Mouse (Mus musculus): ENCODE data around the gene Rgs7bp. TPM values are rescaled to one million over a fixed set of nuclear protein-coding genes. Genes with fewer than 3 reads are reported as not detected.

The Rgs7bp gene
- total and polyA plus RNA-seq, 2 experiments from 2014 or later, result 11.6 to 18.5 TPM

- Histone ChIP-seq H3K9ac (replicated peaks; ENCODE audit: low read length) (no peak overlapping the region), H3K27me3 (ENCODE audit: insufficient read depth, low read length) (no peaks in the 10 kb centered on the region), H3K27ac (no peak overlapping the region), H3K36me3 (ENCODE audit: insufficient read depth, low read length) (no peaks in the 10 kb centered on the region), H3K4me1 (ENCODE audit: insufficient read depth, low read length) (peaks cover 5% of the 10 kb centered on the region; the same call in 1 of the 2 replicates), H3K4me3 (ENCODE audit: low read length) (no peak overlapping the region), H3K4me2 (ENCODE audit: low read depth, low read length) (no peak overlapping the region), H3K9me3 (ENCODE audit: low read length) (no peaks in the 10 kb centered on the region)
- TF ChIP-seq CTCF (IDR thresholded peaks at IDR 0.05; ENCODE audit: low read depth), result peak; percentile 22; the same call in 1 of the 2 replicates
- 71% methylated on average over 8 of the region's 8 CpGs for WGBS
- ATAC-seq (no peak), DNase-seq (ENCODE audit: low spot score) (no peak)
Observed at GRCm38 (mm10) chr13:105048662-105049061, 6.1 kb downstream of the Rgs7bp start.

- 56% methylated on average over 9 of the region's 9 CpGs for WGBS
- peak; percentile 37; the same call in 1 of the 2 replicates for ATAC-seq
Observed at GRCm38 (mm10) chr13:105047377-105047776, 7.4 kb downstream of the Rgs7bp start.

GRCm38 (mm10) chr13:105043882-105044281 is 10.8 kb downstream of the Rgs7bp start:
- Histone ChIP-seq H3K9ac (replicated peaks; ENCODE audit: low read length) (no peak overlapping the region), H3K27ac (no peak overlapping the region), H3K4me2 (ENCODE audit: low read depth, low read length) (no peak overlapping the region), H3K4me3 (ENCODE audit: low read length) (no peak overlapping the region), H3K36me3 (ENCODE audit: insufficient read depth, low read length) (no peaks in the 10 kb centered on the region), H3K4me1 (ENCODE audit: insufficient read depth, low read length) (no peaks in the 10 kb centered on the region), H3K27me3 (ENCODE audit: insufficient read depth, low read length) (no peaks in the 10 kb centered on the region), H3K9me3 (ENCODE audit: low read length) (no peaks in the 10 kb centered on the region)
- ATAC-seq (no peak), DNase-seq (ENCODE audit: low spot score) (no peak)
- TF ChIP-seq CTCF (IDR thresholded peaks at IDR 0.05; ENCODE audit: low read depth), result no peak
- WGBS, result 39% methylated on average over 3 of the region's 3 CpGs

More at GRCm38 (mm10) chr13:105047377-105047776, 7.4 kb downstream of the Rgs7bp start:
- Histone ChIP-seq H3K27ac (no peak overlapping the region), H3K4me1 (ENCODE audit: insufficient read depth, low read length) (peaks cover 5% of the 10 kb centered on the region; the same call in 1 of the 2 replicates), H3K4me2 (ENCODE audit: low read depth, low read length) (no peak overlapping the region), H3K9ac (replicated peaks; ENCODE audit: low read length) (no peak overlapping the region), H3K27me3 (ENCODE audit: insufficient read depth, low read length) (no peaks in the 10 kb centered on the region), H3K36me3 (ENCODE audit: insufficient read depth, low read length) (no peaks in the 10 kb centered on the region), H3K4me3 (ENCODE audit: low read length) (no peak overlapping the region), H3K9me3 (ENCODE audit: low read length) (no peaks in the 10 kb centered on the region)
- no peak for TF ChIP-seq CTCF (IDR thresholded peaks at IDR 0.05; ENCODE audit: low read depth)
- DNase-seq (ENCODE audit: low spot score), result no peak

GRCm38 (mm10) chr13:105038334-105038733 is 16.4 kb downstream of the Rgs7bp start:
- 80% methylated on average over 5 of the region's 5 CpGs for WGBS
- H3K4me1 ChIP-seq (ENCODE audit: insufficient read depth, low read length), result no peaks in the 10 kb centered on the region; the same call in 1 of the 2 replicates
- no peaks in the 10 kb centered on the region for H3K36me3 ChIP-seq (ENCODE audit: insufficient read depth, low read length)
- no peaks in the 10 kb centered on the region for H3K27me3 ChIP-seq (ENCODE audit: insufficient read depth, low read length)
- H3K4me2 ChIP-seq (ENCODE audit: low read depth, low read length), result no peak overlapping the region
- no peak for TF ChIP-seq CTCF (IDR thresholded peaks at IDR 0.05; ENCODE audit: low read depth)
- H3K4me3 ChIP-seq (ENCODE audit: low read length), result no peak overlapping the region
- H3K9ac ChIP-seq (replicated peaks; ENCODE audit: low read length), result no peak overlapping the region
- no peak overlapping the region for H3K27ac ChIP-seq
- no peaks in the 10 kb centered on the region for H3K9me3 ChIP-seq (ENCODE audit: low read length)
- DNase-seq (ENCODE audit: low spot score) (no peak), ATAC-seq (no peak)

GRCm38 (mm10) chr13:105037816-105038215 is 16.9 kb downstream of the Rgs7bp start:
- Histone ChIP-seq H3K27me3 (ENCODE audit: insufficient read depth, low read length) (no peaks in the 10 kb centered on the region), H3K4me1 (ENCODE audit: insufficient read depth, low read length) (no peaks in the 10 kb centered on the region; the same call in 1 of the 2 replicates), H3K4me2 (ENCODE audit: low read depth, low read length) (no peak overlapping the region), H3K36me3 (ENCODE audit: insufficient read depth, low read length) (no peaks in the 10 kb centered on the region), H3K4me3 (ENCODE audit: low read length) (no peak overlapping the region), H3K9me3 (ENCODE audit: low read length) (no peaks in the 10 kb centered on the region), H3K9ac (replicated peaks; ENCODE audit: low read length) (no peak overlapping the region), H3K27ac (no peak overlapping the region)
- WGBS, result 82% methylated on average over 12 of the region's 12 CpGs
- TF ChIP-seq CTCF (IDR thresholded peaks at IDR 0.05; ENCODE audit: low read depth), result no peak
- no peak for ATAC-seq
- no peak for DNase-seq (ENCODE audit: low spot score)

GRCm38 (mm10) chr13:105031882-105032281 is 22.8 kb downstream of the Rgs7bp start:
- ATAC-seq, result no peak

GRCm38 (mm10) chr13:105028276-105028675 is 26.5 kb downstream of the Rgs7bp start:
- Histone ChIP-seq H3K4me3 (ENCODE audit: low read length) (no peak overlapping the region), H3K9me3 (ENCODE audit: low read length) (no peaks in the 10 kb centered on the region), H3K27me3 (ENCODE audit: insufficient read depth, low read length) (no peaks in the 10 kb centered on the region), H3K36me3 (ENCODE audit: insufficient read depth, low read length) (no peaks in the 10 kb centered on the region), H3K9ac (replicated peaks; ENCODE audit: low read length) (no peak overlapping the region), H3K4me2 (ENCODE audit: low read depth, low read length) (no peak overlapping the region), H3K27ac (no peak overlapping the region), H3K4me1 (ENCODE audit: insufficient read depth, low read length) (no peaks in the 10 kb centered on the region)
- DNase-seq (ENCODE audit: low spot score) (no peak), ATAC-seq (no peak)
- TF ChIP-seq CTCF (IDR thresholded peaks at IDR 0.05; ENCODE audit: low read depth), result no peak
- 39% methylated on average over 3 of the region's 3 CpGs for WGBS

More at GRCm38 (mm10) chr13:105031882-105032281, 22.8 kb downstream of the Rgs7bp start:
- TF ChIP-seq CTCF (IDR thresholded peaks at IDR 0.05; ENCODE audit: low read depth), result no peak
- no peak for DNase-seq (ENCODE audit: low spot score)
- H3K9me3 ChIP-seq (ENCODE audit: low read length), result no peaks in the 10 kb centered on the region
- no peaks in the 10 kb centered on the region for H3K27me3 ChIP-seq (ENCODE audit: insufficient read depth, low read length)
- no peaks in the 10 kb centered on the region for H3K36me3 ChIP-seq (ENCODE audit: insufficient read depth, low read length)
- no peak overlapping the region for H3K4me3 ChIP-seq (ENCODE audit: low read length)
- no peak overlapping the region for H3K9ac ChIP-seq (replicated peaks; ENCODE audit: low read length)
- H3K27ac ChIP-seq, result no peak overlapping the region
- no peaks in the 10 kb centered on the region for H3K4me1 ChIP-seq (ENCODE audit: insufficient read depth, low read length)
- no peak overlapping the region for H3K4me2 ChIP-seq (ENCODE audit: low read depth, low read length)

Measured in hindbrain, postnatal 0 days (tissue).